Mouse (Mus musculus): ENCODE measurements around the gene Ubc. TPM values are rescaled to one million over a fixed set of nuclear protein-coding genes. Genes with fewer than 3 reads are reported as not detected.
"Not testable (repeated sequence)": the region's sequence is repeated elsewhere in the genome, so short reads cannot be mapped to it uniquely, and the experiment has no call there.

Gene Ubc
- total RNA-seq (2014; rRNA removed) (915 and 958 TPM in 2 replicates), polyA plus RNA-seq (2015; fragmentation: Nextera tagmentation; extraction: Ambion mirVana) (1,268 and 1,306 TPM in 2 replicates)

- under 1% methylated on average over 66 of the region's 69 CpGs for WGBS
- ATAC-seq (ENCODE audit: low FRiP score) (peak; percentile 71), DNase-seq (ENCODE audit: low spot score) (peak; percentile 93)
- Histone ChIP-seq H3K9ac (replicated peaks; ENCODE audit: low read length, poor library complexity, severe bottlenecking) (peak within 1 kb of the TSS; percentile 97), H3K4me1 (ENCODE audit: insufficient read depth, low read length) (peaks cover 20% of the 10 kb centered on the region), H3K4me2 (ENCODE audit: low read depth, low read length, poor library complexity, severe bottlenecking) (peak within 1 kb of the TSS; percentile 97), H3K27me3 (ENCODE audit: insufficient read depth, low read length) (no peaks in the 10 kb centered on the region), H3K9me3 (ENCODE audit: low read length) (no peaks in the 10 kb centered on the region), H3K27ac (ENCODE audit: low read depth, low read length) (peak within 1 kb of the TSS; percentile 99), H3K36me3 (ENCODE audit: insufficient read depth, low read length) (peaks cover 6% of the 10 kb centered on the region), H3K4me3 (ENCODE audit: low read depth, low read length) (peak within 1 kb of the TSS; percentile 100)
- no peak for TF ChIP-seq CTCF (IDR thresholded peaks at IDR 0.05)
These were observed at the start of gene Ubc for GRCm38 (mm10) chr5:125389579-125390441. Ubc (minus strand) TSS chr5:125390202.

- peak; percentile 57 for TF ChIP-seq CTCF (IDR thresholded peaks at IDR 0.05)
- Histone ChIP-seq H3K4me3 (ENCODE audit: low read depth, low read length) (peak overlapping the region; percentile 85), H3K36me3 (ENCODE audit: insufficient read depth, low read length) (peaks cover 16% of the 10 kb centered on the region), H3K4me2 (ENCODE audit: low read depth, low read length, poor library complexity, severe bottlenecking) (peak overlapping the region; percentile 89; the same call in 1 of the 2 replicates), H3K4me1 (ENCODE audit: insufficient read depth, low read length) (peaks cover 11% of the 10 kb centered on the region)
- H3K27me3 ChIP-seq (ENCODE audit: insufficient read depth, low read length); H3K9me3 ChIP-seq (ENCODE audit: low read length); H3K9ac ChIP-seq (replicated peaks; ENCODE audit: low read length, poor library complexity, severe bottlenecking); H3K27ac ChIP-seq (ENCODE audit: low read depth, low read length); DNase-seq (ENCODE audit: low spot score); ATAC-seq (ENCODE audit: low FRiP score): not testable (repeated sequence)
- WGBS, result 57% methylated on average over 15 of the region's 15 CpGs
These were observed 44.3 kb upstream of the Ubc start for GRCm38 (mm10) chr5:125434347-125434746.

GRCm38 (mm10) chr5:125433793-125434337 lies 43.9 kb upstream of the Ubc start, which contains the start of gene Dhx37:
Dhx37 (minus strand) TSS chr5:125434121.
- Histone ChIP-seq H3K4me1 (ENCODE audit: insufficient read depth, low read length) (peaks cover 11% of the 10 kb centered on the region), H3K27me3 (ENCODE audit: insufficient read depth, low read length) (no peaks in the 10 kb centered on the region), H3K4me3 (ENCODE audit: low read depth, low read length) (peak within 1 kb of the TSS; percentile 85), H3K27ac (ENCODE audit: low read depth, low read length) (peak within 1 kb of the TSS; percentile 76), H3K9ac (replicated peaks; ENCODE audit: low read length, poor library complexity, severe bottlenecking) (peak within 1 kb of the TSS; percentile 85), H3K9me3 (ENCODE audit: low read length) (no peaks in the 10 kb centered on the region), H3K4me2 (ENCODE audit: low read depth, low read length, poor library complexity, severe bottlenecking) (peak within 1 kb of the TSS; percentile 89), H3K36me3 (ENCODE audit: insufficient read depth, low read length) (peaks cover 20% of the 10 kb centered on the region)
- DNase-seq (ENCODE audit: low spot score) (peak; percentile 98), ATAC-seq (ENCODE audit: low FRiP score) (peak; percentile 96)
- under 1% methylated on average over 44 of the region's 46 CpGs for WGBS
- TF ChIP-seq CTCF (IDR thresholded peaks at IDR 0.05), result no peak

- H3K27me3 ChIP-seq (ENCODE audit: insufficient read depth, low read length); H3K9ac ChIP-seq (replicated peaks; ENCODE audit: low read length, poor library complexity, severe bottlenecking); H3K4me2 ChIP-seq (ENCODE audit: low read depth, low read length, poor library complexity, severe bottlenecking); ATAC-seq (ENCODE audit: low FRiP score); DNase-seq (ENCODE audit: low spot score); H3K27ac ChIP-seq (ENCODE audit: low read depth, low read length); H3K4me3 ChIP-seq (ENCODE audit: low read depth, low read length); H3K9me3 ChIP-seq (ENCODE audit: low read length): not testable (repeated sequence)
- H3K36me3 ChIP-seq (ENCODE audit: insufficient read depth, low read length), result peaks cover 36% of the 10 kb centered on the region
- 90% methylated on average over 2 of the region's 2 CpGs for WGBS
- H3K4me1 ChIP-seq (ENCODE audit: insufficient read depth, low read length), result peaks cover 11% of the 10 kb centered on the region
These were observed 42.3 kb upstream of the Ubc start for GRCm38 (mm10) chr5:125432324-125432723.

- WGBS, result 95% methylated on average over 10 of the region's 10 CpGs
- ATAC-seq (ENCODE audit: low FRiP score) (no peak), DNase-seq (ENCODE audit: low spot score) (no peak)
- Histone ChIP-seq H3K9ac (replicated peaks; ENCODE audit: low read length, poor library complexity, severe bottlenecking) (no peak overlapping the region), H3K4me3 (ENCODE audit: low read depth, low read length) (no peak overlapping the region), H3K27ac (ENCODE audit: low read depth, low read length) (no peak overlapping the region), H3K9me3 (ENCODE audit: low read length) (no peaks in the 10 kb centered on the region), H3K4me2 (ENCODE audit: low read depth, low read length, poor library complexity, severe bottlenecking) (no peak overlapping the region), H3K36me3 (ENCODE audit: insufficient read depth, low read length) (peaks cover 91% of the 10 kb centered on the region), H3K27me3 (ENCODE audit: insufficient read depth, low read length) (no peaks in the 10 kb centered on the region), H3K4me1 (ENCODE audit: insufficient read depth, low read length) (no peaks in the 10 kb centered on the region)
- no peak for TF ChIP-seq CTCF (IDR thresholded peaks at IDR 0.05)
These were observed 36.3 kb upstream of the Ubc start for GRCm38 (mm10) chr5:125426343-125426742.
